Mouse (Mus musculus) cerebellum, adult 8-10 months (tissue): ENCODE measurements around the gene Wdr81.
A peak's percentile ranks its signal among the peaks of the same experiment; 100 is the strongest.

Experiments
- DNase-seq: peaks from one replicate; pipeline ENCODE4 v3.0.0; 2022

Wdr81 gene

GRCm38 (mm10) chr11:75453991-75454930, at the start of gene Wdr81:
TSS of gene Wdr81 (minus strand) at chr11:75454717.
- DNase-seq: peak; percentile 77

- DNase-seq: no peak
These were observed 43.6 kb upstream of the Wdr81 start for GRCm38 (mm10) chr11:75498126-75498525.

GRCm38 (mm10) chr11:75494296-75495049, 40.0 kb upstream of the Wdr81 start:
- no peak for DNase-seq

GRCm38 (mm10) chr11:75487496-75487895, 33.0 kb upstream of the Wdr81 start:
- no peak for DNase-seq

GRCm38 (mm10) chr11:75486601-75487285, 32.2 kb upstream of the Wdr81 start, which contains the start of gene Prpf8:
TSS of gene Prpf8 (plus strand) at chr11:75486816.
- peak; percentile 99 for DNase-seq

GRCm38 (mm10) chr11:75486192-75486591, 31.7 kb upstream of the Wdr81 start:
- no peak for DNase-seq

GRCm38 (mm10) chr11:75473376-75473775, 18.9 kb upstream of the Wdr81 start:
- no peak for DNase-seq

GRCm38 (mm10) chr11:75472469-75473081, 18.1 kb upstream of the Wdr81 start:
- no peak for DNase-seq

- no peak for DNase-seq
These were observed 16.2 kb upstream of the Wdr81 start for GRCm38 (mm10) chr11:75470675-75471074.

- DNase-seq: no peak
These were observed 14.7 kb upstream of the Wdr81 start for GRCm38 (mm10) chr11:75469261-75469660.

- DNase-seq: no peak
These were observed 13.9 kb upstream of the Wdr81 start for GRCm38 (mm10) chr11:75468410-75468809.

- DNase-seq: no peak
These were observed 13.1 kb upstream of the Wdr81 start for GRCm38 (mm10) chr11:75467512-75468215.

GRCm38 (mm10) chr11:75466731-75467505, 12.4 kb upstream of the Wdr81 start:
- DNase-seq: no peak

GRCm38 (mm10) chr11:75465051-75465450, 10.5 kb upstream of the Wdr81 start:
- no peak for DNase-seq

- DNase-seq: no peak
These were observed 9.9 kb upstream of the Wdr81 start for GRCm38 (mm10) chr11:75464417-75464816.

GRCm38 (mm10) chr11:75463624-75464023, 9.1 kb upstream of the Wdr81 start:
- DNase-seq: no peak

GRCm38 (mm10) chr11:75462865-75463336, 8.4 kb upstream of the Wdr81 start:
- peak; percentile 49 for DNase-seq

- DNase-seq: peak; percentile 62
These were observed 7.8 kb upstream of the Wdr81 start for GRCm38 (mm10) chr11:75462253-75462783.

- no peak for DNase-seq
These were observed 7.3 kb upstream of the Wdr81 start for GRCm38 (mm10) chr11:75461743-75462252.
